Mouse (Mus musculus): ENCODE results near the gene Comtd1. TPM values are rescaled to one million over a fixed set of nuclear protein-coding genes. Genes with fewer than 3 reads are reported as not detected.

Comtd1 gene
- polyA plus RNA-seq, 1 experiment from 2014 or later, result 87.0 TPM

- no peak for TF ChIP-seq CTCF (IDR thresholded peaks at IDR 0.05)
- no peak for DNase-seq (ENCODE audit: low read depth, low spot score)
- ChIA-PET CTCF (no interaction called here), POLR2A (no interaction called here)
- in situ Hi-C loops (cut with MboI; ENCODE audit: low pct_unique_long_range_greater_than_20kb), result no loop called here
- H3K27me3 ChIP-seq, result no peaks in the 10 kb centered on the region
- ATAC-seq, result no peak
Measured at GRCm38 (mm10) chr14:21809418-21809817, 39.4 kb downstream of the Comtd1 start.

DNA sequence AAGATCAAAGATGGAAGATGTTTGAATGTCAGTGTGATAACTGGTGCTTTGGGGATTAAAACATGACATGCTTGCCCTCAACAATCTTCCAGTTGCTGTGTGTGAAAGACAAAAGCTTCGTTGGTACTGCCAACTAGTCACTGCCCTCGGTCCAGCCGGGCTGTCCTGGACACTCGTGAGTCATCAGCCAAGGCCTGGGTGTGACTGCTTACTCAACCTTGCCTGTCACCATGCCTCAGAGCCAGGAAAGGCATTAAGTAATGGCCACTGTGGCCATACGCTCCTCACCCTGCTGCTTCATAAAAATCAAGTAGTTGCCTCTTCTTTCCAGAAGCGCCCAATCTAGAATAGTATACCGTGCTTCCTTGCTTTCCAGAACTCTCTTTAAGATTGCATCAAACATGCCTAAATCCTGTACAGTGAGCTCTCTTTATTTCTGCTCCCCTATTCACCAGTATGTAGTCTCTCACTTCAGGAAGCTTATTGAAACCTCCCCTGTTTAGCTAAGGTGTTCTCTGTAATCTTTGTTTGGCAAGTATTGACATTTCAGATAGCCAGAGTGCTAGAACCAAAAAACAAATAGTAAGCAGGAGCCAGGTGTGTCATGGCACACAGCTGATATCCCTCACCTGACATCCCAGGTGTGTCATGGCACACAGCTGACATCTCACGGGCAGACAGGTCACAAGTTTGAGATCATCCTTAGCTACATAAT, 40.4 kb downstream of the Comtd1 start:
- in situ Hi-C loops (cut with MboI; ENCODE audit: low pct_unique_long_range_greater_than_20kb), result no loop called here
- ChIA-PET POLR2A (no interaction called here), CTCF (interaction anchor here (1.0 to 1.2 kb wide), 2 partner anchors 9 to 40 kb away, joined by 3 to 4 read pairs; partner anchors contain the start of gene Comtd1)
- no peak for TF ChIP-seq CTCF (IDR thresholded peaks at IDR 0.05)
- ATAC-seq (no peak), DNase-seq (ENCODE audit: low read depth, low spot score) (no peak)
- H3K27me3 ChIP-seq, result no peaks in the 10 kb centered on the region

DNA sequence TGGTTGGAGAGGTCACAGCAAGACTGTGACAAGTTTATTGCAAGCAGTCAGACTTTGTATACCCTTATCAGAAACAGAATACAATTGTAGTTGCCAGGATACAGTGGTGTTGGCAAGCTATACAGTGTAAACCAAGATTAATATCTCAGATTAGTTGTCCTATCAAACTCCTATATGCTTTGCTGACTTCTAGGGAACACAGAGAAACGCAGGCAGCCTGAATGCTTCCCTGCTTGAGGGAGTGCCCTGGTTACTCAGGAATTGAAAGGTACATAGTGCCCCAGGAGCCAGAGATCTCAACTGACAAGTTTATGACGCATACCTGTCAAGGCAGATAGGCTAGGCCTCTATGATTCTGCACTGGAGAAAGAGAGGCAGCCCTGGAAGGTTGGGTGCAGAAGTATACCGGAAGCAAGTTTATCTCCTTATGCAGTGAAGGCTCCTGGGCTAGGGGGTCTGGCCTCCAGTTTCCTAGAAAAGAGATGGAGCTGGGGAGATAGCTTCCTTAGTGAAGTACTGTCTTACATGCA, 42.1 kb downstream of the Comtd1 start:
- in situ Hi-C loops (cut with MboI; ENCODE audit: low pct_unique_long_range_greater_than_20kb), result no loop called here
- TF ChIP-seq CTCF (IDR thresholded peaks at IDR 0.05), result no peak
- H3K27me3 ChIP-seq, result no peaks in the 10 kb centered on the region
- ATAC-seq, result no peak
- ChIA-PET POLR2A (no interaction called here), CTCF (interaction anchor here (1.1 kb wide), 1 partner anchor 47 kb away, joined by 4 read pairs; no protein-coding TSS in a partner anchor)
- no peak for DNase-seq (ENCODE audit: low read depth, low spot score)

DNA sequence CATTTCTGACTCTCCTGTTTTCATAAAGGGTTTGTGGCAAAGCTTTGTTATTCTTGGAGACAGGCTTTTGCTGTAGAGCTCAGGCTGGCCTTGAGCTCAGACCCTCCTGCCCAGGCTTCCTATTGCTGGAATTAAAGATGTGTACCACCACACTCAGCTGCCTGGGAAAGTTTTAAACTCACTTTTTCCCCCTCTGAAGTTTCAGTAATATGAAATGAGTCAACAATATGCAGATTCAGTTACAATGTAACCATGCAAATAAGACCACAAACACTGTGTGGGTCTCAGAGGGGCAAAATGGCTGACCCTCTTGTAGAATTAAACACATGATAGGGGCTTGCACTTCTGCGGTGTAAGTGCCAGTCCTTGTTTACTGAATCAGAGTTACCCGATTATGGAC, 42.6 kb downstream of the Comtd1 start:
- no peaks in the 10 kb centered on the region for H3K27me3 ChIP-seq
- ChIA-PET CTCF (interaction anchor here (1.1 to 1.8 kb wide), 2 partner anchors 13 to 48 kb away, joined by 4 to 5 read pairs; no protein-coding TSS in a partner anchor), POLR2A (interaction anchor here (1.2 kb wide), 1 partner anchor 42 kb away, joined by 3 read pairs; the partner anchor contains the start of gene Comtd1)
- in situ Hi-C loops (cut with MboI; ENCODE audit: low pct_unique_long_range_greater_than_20kb), result no loop called here
- no peak for TF ChIP-seq CTCF (IDR thresholded peaks at IDR 0.05)
- ATAC-seq (no peak), DNase-seq (ENCODE audit: low read depth, low spot score) (no peak)

- no peak for ATAC-seq
Measured at GRCm38 (mm10) chr14:21802543-21803206, 46.1 kb downstream of the Comtd1 start.

GRCm38 (mm10) chr14:21801624-21802023, 47.2 kb downstream of the Comtd1 start:
- CTCF ChIA-PET, result no interaction called here
- POLR2A ChIA-PET, result no interaction called here
- no peak for TF ChIP-seq CTCF (IDR thresholded peaks at IDR 0.05)
- no peak for DNase-seq (ENCODE audit: low read depth, low spot score)
- ATAC-seq, result no peak
- in situ Hi-C loops (cut with MboI; ENCODE audit: low pct_unique_long_range_greater_than_20kb), result no loop called here
- no peaks in the 10 kb centered on the region for H3K27me3 ChIP-seq

More at GRCm38 (mm10) chr14:21802543-21803206, 46.1 kb downstream of the Comtd1 start:
- ChIA-PET POLR2A (no interaction called here), CTCF (no interaction called here)
- DNase-seq (ENCODE audit: low read depth, low spot score), result no peak
- TF ChIP-seq CTCF (IDR thresholded peaks at IDR 0.05), result no peak
- in situ Hi-C loops (cut with MboI; ENCODE audit: low pct_unique_long_range_greater_than_20kb), result no loop called here
- no peaks in the 10 kb centered on the region for H3K27me3 ChIP-seq

- no peak for DNase-seq (ENCODE audit: low read depth, low spot score)
- ATAC-seq, result no peak
- no peaks in the 10 kb centered on the region for H3K27me3 ChIP-seq
- no peak for TF ChIP-seq CTCF (IDR thresholded peaks at IDR 0.05)
- ChIA-PET POLR2A (no interaction called here), CTCF (no interaction called here)
- in situ Hi-C loops (cut with MboI; ENCODE audit: low pct_unique_long_range_greater_than_20kb), result no loop called here
Measured at GRCm38 (mm10) chr14:21800641-21801040, 48.1 kb downstream of the Comtd1 start.

Other genes starting within 250 kb of the Comtd1 start
- gene Dupd1, start 134.4 kb downstream of the Comtd1 start, polyA plus RNA-seq (2021), result not detected
- 26.1 TPM for gene Samd8, start 98.4 kb downstream of the Comtd1 start, polyA plus RNA-seq (2021)
- gene Dusp13, start 97.8 kb downstream of the Comtd1 start, polyA plus RNA-seq (2021), result 0.36 TPM
- 530 TPM for gene Vdac2, start 23.7 kb downstream of the Comtd1 start, polyA plus RNA-seq (2021)
- gene Zfp503, start 140.6 kb upstream of the Comtd1 start, polyA plus RNA-seq (2021), result 46.5 TPM
- 0.26 TPM for gene Lrmda, start 170.7 kb upstream of the Comtd1 start, polyA plus RNA-seq (2021)